Mouse (Mus musculus): ENCODE measurements around the gene Zfp248.

GRCm38 (mm10) chr6:118431502-118431901 is 23.8 kb downstream of the Zfp248 start:
- no peak for TF ChIP-seq CTCF (IDR thresholded peaks at IDR 0.05; ENCODE audit: low read depth, low read length)
- no peak for TF ChIP-seq GATA1 (IDR thresholded peaks at IDR 0.05; ENCODE audit: borderline replicate concordance, low read length)
- no peak for TF ChIP-seq GATA2 (IDR thresholded peaks at IDR 0.05; ENCODE audit: borderline replicate concordance, low read depth, low read length)
- TF ChIP-seq TAL1 (conservative IDR thresholded peaks at IDR 0.05; ENCODE audit: low read depth, low read length), result no peak
- TF ChIP-seq POLR2AphosphoS5 (IDR thresholded peaks at IDR 0.05; ENCODE audit: insufficient replicate concordance, low read depth, low read length), result no peak
